Mouse (Mus musculus) layer of hippocampus, adult 11-12 months (tissue): ENCODE results near the gene Dbr1.
A peak's percentile ranks its signal among the peaks of the same experiment; 100 is the strongest.

Experiments
- DNase-seq: peaks from one replicate; pipeline ENCODE4 v3.0.0; 2022; ENCODE audit warnings: low spot score

The Dbr1 gene

DNA sequence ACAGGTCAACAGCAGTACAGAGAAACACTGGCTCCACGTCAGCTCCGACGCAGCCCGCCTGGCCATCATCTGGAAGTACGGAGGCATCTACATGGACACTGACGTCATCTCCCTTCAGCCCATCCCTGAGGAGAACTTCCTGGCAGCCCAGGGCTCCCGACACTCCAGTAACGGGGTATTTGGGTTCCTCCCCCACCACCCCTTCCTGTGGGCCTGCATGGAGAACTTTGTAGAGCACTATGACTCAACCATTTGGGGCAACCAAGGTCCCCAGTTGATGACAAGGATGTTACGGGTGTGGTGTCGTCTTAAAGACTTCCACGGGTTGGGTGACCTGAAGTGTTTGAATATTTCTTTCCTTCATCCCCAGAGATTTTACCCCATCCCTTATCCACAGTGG is 44.6 kb downstream of the Dbr1 start:
- no peak for DNase-seq

DNA sequence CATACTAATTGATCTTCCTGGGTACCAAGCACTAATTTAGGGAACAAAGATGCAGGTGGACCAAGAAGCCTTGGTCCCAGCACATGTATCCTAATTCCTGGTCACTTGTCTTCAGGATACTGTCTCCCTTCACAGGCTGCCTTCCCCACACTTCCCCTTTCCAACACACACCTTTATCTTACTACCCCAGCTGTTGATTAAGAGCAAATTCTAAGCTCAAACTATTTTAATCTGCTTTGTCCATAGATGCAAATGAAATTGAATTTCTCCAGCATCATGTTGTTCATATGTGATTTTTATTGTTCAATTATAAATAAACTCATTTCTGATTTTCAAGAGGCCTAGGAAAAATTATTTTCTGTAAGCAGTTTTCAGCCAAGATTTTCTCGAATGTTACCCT is 46.4 kb downstream of the Dbr1 start:
- DNase-seq, result no peak

DNA sequence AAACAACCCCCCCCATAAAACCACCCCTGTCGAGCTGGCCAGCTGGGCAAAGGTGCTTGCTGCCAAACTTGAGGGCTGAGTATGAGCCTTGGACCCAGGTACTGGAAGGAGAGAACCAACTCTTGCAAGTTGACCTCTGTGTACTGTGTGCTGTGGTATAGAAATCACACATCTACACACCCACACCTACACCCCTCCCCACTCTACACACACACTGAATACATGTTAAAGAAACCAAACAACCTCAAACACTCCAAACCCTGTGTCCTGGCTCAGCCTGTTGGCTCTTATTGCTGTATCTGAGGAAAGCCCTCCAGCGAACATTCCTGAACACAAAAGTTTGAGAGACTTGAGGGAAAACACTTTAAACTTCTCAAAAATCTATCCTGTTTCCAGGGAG is 47.4 kb downstream of the Dbr1 start:
- DNase-seq, result no peak

DNA sequence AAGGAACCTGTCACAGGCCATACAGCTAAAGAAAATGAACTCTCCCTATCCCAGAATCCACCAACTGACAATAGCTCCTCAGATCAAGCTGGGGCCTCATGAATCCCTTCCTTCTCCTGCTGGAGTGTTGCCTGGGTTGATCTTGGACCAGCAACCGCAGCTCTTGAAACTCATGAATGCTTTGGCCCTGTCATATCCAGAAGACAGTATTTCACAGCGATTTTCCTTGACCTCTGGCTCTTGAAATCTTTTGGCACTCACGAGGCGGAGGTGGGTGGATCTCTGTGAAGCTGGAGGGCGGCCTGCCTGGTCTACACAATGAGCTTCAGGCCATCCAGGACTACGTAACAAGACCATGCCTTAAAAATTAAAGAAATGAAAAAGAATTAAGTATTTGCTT is 48.5 kb downstream of the Dbr1 start:
- DNase-seq, result no peak

DNA sequence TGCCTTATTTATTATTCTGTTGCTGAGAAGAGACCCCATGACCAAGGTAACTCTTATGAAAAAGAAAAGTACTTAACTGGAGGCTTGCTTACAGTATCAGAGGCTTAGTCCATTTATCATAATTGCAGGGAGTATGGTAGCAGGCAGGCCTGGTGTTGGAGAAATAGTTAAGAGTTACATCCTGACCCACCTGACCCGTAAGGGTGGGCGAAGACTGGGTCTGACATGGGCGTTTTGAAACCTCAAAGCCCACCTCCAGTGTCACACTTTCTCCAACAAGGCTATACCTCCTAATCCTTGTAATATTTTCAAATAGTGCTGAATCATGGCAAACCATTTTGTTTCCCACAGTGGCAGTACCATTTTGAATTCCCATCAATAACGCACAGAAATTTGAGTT is 53.0 kb downstream of the Dbr1 start:
- DNase-seq, result no peak

DNA sequence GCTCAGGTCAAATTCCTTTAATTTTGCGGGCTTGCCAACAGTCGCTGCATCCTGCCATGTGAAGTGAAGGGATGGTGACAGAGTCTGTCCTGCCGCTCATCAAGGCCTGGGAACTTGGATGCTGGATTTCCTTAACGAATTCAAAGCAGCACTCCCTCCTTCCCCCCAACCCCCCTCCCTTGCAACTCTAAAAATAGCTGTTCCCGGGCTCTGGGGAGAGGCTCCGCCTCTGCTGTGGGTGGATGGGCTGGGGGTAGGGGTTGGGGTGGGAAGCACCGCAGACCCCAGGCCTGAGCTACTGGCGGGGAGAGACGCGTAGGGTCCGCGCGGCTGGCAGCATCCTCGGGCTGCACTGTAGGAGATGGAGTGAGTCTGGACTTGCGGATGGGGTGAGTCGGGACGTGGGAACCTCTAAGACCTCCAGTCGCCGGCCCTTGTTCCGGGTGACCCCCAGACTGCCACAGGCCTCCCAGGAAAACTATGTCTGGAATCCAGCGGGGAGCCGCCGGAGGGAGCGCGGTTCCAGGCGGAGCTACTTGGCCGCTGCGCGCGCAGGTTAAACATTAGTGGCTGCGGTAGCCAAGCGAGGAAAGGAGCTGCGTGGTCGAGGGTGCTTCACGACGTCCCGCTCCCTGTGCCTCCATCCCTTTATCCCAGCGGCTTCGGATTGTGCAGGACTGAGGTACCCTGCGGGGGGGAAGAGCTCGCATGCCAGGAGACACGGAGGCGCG is 53.8 kb downstream of the Dbr1 start, which contains the start of gene Dzip1l:
Gene Dzip1l (plus strand): TSS at position 216 of the 731 bp plus-strand sequence.
- DNase-seq, result peak; percentile 69

DNA sequence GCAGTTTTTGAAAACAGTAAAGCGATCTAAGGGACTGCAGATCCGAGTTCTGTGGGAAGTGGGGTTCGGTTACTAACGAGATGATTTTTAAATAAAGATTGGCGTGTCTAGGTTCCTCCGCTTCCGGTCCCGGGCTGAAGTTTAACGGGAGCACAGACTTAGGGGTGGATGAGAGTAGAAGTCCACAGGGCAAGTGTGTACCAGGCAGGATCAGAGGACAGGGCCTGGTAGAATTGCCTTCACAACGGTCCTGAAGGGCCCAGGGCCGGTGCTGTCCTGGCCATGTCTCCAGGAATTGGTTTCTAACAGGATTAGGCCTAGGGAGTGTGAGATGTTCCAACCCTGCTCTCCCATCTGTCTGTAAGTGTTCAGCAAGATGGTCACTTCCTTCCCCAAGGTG is 54.5 kb downstream of the Dbr1 start:
- no peak for DNase-seq

DNA sequence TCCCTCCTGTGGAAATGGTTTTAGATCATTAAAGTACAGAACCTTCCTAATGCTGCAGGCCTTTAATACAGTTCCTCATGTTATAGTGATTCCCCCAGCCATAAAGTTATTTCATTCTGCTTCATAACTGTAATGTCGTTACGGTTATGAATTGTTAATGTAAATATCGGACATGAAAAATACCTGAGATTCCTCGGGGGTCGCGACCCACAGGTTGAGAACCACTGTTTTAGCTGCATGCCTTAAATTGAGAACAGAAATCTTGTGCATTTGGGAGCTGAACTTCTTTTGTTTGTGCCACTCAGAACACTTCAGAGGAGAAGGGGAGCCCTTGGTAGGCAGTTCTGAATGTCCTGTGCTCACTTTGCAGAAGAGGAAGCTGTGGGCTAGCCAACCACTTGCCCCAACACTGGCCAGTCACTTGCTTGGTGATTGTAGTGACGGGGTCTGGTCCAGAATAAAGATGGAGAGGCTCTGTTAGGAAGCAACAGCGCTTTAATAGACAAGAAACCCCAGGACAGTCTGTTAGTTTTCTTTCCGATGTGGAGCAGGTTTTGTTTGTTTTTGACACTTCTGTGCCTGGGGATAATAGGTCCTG is 55.0 kb downstream of the Dbr1 start:
- peak; percentile 20 for DNase-seq

DNA sequence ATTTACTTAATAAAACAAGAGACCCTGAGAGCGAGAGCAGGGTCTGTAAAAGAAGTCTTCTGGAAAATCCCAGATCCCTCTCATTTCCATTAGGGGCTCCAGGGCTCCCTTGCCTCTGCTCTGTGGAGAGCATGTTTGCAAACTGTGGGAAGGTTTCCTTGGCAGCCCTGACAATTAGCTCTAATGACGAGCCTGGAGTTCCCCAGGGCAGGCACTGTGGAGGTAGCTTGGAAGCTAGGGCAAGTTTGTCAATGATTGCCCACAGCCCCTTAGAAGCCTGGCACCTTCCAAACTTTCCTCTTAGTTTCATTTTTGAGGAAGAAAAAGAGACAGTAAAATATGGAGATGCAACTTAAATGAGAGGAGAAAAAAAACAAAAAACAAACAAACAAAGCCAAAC is 56.2 kb downstream of the Dbr1 start:
- DNase-seq, result peak; percentile 23

DNA sequence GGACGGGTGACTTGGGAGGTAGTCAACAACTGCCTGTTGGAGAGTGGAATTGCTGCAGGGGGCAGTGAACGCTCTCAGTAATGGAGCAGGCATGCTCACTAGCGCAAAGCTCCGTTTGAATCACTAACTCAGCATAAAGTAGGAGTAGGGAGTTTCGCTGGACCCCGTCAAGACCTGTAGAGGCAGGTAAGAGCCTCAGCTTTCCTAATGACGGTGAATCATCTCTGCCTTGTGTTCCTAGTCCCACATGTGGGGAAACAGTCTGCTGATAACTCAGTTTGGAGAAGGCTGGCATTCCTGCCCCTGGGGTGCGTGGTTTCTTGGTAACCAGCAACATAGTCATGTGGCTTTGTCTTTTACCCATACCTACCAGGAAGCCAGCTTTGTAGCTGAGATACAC is 56.7 kb downstream of the Dbr1 start:
- no peak for DNase-seq
